Mouse (Mus musculus): ENCODE measurements around the gene Zfp219.

DNA sequence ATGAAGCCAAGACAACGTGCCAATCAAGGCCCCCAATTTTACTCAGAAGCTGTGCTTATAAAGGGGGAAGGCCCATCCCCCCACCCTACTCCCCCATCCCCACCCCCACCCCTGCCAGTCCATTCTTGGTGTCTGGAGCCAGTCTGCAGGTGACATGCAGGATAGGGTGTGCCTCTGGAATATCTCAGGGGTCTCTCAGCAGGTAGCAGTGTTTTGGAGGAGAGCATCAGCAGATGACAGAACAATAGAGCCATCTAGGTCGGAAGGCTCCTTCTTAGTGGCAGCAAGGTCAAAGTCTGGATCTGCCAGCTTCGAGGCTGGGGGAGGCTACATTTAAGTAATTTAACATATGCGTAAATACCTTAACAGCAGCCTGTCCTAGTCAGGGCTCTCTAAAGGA, 45.6 kb upstream of the Zfp219 start:
- TF ChIP-seq CTCF (IDR thresholded peaks at IDR 0.05; ENCODE audit: low read depth, low read length) (no peak), POLR2A (IDR thresholded peaks at IDR 0.05; ENCODE audit: borderline replicate concordance, low read depth, low read length) (no peak)

Measured in bone marrow macrophage, adult 2 months (primary cell).